Mouse (Mus musculus): ENCODE measurements around the gene Gm16427.
"Not testable (repeated sequence)": the region's sequence is repeated elsewhere in the genome, so short reads cannot be mapped to it uniquely, and the experiment has no call there.

Gene Gm16427

GRCm38 (mm10) chr5:93540100-93540499 is at the start of gene Gm16427:
Gene Gm16427 (minus strand): TSS chr5:93540200.
- not testable (repeated sequence) for DNase-seq
